Mouse (Mus musculus) erythroblast, embryonic 14.5 days (primary cell): Measurements from ENCODE around the gene Acsl1. TPM values are rescaled to one million over a fixed set of nuclear protein-coding genes. Genes with fewer than 3 reads are reported as not detected.

Source experiments
- H3K27me3 ChIP-seq: 2 replicates; pipeline ENCODE4 v1.6.1; 2012; ENCODE audit warnings: inconsistent platforms; ENCODE audit not compliant: control insufficient read depth
- H3K36me3 ChIP-seq: 2 replicates; pipeline ENCODE4 v1.6.1; 2012; ENCODE audit warnings: mild to moderate bottlenecking, inconsistent platforms; ENCODE audit not compliant: control insufficient read depth
- H3K4me1 ChIP-seq: 2 replicates; pipeline ENCODE4 v1.6.1; 2012; ENCODE audit warnings: inconsistent platforms; ENCODE audit not compliant: control insufficient read depth
- H3K4me3 ChIP-seq: replicated peaks from 2 replicates; pipeline ENCODE3; 2012; ENCODE audit warnings: moderate library complexity, mild to moderate bottlenecking, inconsistent platforms
- H3K9me3 ChIP-seq: 2 replicates; pipeline ENCODE4 v1.6.1; 2012; ENCODE audit warnings: low read length, inconsistent platforms, mixed read lengths; ENCODE audit not compliant: control insufficient read depth
- GATA1 ChIP-seq: IDR thresholded peaks from 2 replicates; pipeline ENCODE4 v1.6.1; 2012; ENCODE audit warnings: low read length, inconsistent platforms, mixed read lengths
- TAL1 ChIP-seq: IDR thresholded peaks from 3 replicates; pipeline ENCODE4 v1.6.1; 2012; ENCODE audit warnings: low read length, inconsistent platforms, mixed read lengths
- polyA plus RNA-seq: library from polyadenylated mRNA; stranded (reverse); fragments of >175 nt; gene quantifications from 2 replicates; pipeline ENCODE4 v1.2.3, GENCODE M21; 2012

Gene Acsl1
- polyA plus RNA-seq, 1 experiment = 2.0 TPM

DNA sequence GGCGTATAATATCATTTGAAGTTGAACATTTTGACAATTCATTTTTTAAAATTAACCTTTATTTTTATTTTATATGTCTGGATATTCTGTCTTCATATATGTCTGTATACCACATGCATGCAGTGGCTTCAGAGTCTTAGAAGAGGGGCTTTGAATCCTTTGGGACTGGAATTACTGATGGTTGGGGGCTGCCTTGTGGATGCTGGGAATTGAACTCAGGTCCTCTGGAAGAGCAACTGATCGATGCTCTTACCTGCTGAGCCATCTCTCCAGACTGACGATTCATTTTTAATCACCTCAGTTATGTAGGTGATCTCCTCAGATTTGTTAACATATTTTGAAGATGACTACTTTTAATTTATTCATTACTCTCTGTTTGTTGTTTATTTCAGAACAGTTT, 3.3 kb downstream of the Acsl1 start:
- no peaks in the 10 kb centered on the region for H3K27me3 ChIP-seq
- H3K4me3 ChIP-seq = peak overlapping the region; percentile 35
- H3K4me1 ChIP-seq = peaks cover 79% of the 10 kb centered on the region
- H3K36me3 ChIP-seq = peaks cover 54% of the 10 kb centered on the region
- TF ChIP-seq TAL1 (no peak), GATA1 (no peak)
- no peaks in the 10 kb centered on the region for H3K9me3 ChIP-seq

DNA sequence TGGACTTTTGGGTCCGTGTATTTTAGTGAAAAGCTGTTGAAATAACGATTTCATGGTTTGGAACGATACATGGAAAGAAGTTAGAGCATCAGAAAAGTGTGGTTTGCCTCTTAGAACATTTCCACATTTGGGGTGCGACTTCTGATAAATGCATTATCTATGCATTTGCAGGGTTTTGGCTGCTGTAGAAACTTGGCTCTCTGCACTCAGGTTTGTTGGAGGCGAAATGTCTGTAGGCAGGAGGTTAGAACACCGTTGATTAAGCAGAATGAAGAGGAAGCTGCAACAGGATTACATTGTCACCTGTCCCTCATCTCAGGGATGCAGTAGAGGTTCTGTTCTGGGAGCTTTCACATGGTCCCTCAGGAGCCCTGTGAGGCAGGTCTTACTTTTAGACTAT, 3.8 kb downstream of the Acsl1 start:
- Histone ChIP-seq H3K4me3 (peak overlapping the region; percentile 54), H3K27me3 (no peaks in the 10 kb centered on the region), H3K9me3 (no peaks in the 10 kb centered on the region), H3K4me1 (peaks cover 80% of the 10 kb centered on the region), H3K36me3 (peaks cover 54% of the 10 kb centered on the region)
- TF ChIP-seq TAL1 (0 out of 3 replicates have a peak, but pooled peaks have one; percentile 4), GATA1 (no peak)

DNA sequence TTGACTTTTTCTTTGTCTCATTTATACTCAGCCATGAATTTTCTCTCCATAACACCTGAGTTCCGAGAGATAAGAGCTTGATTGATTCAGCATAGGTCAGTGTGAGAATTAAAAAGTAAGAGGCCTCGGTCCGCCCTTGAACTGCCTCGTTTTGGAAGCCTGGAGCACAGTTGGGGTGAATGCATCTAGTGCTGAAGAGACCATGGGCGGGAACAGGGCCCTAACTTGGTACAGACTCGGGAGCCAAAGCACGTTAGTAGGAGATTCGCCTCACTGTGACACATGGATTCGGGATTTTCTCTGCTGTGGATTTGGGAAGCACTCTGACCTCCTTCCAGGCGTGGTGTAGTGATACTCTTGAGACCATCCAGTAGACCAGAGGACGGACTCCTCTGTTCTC, 4.6 kb downstream of the Acsl1 start:
- Histone ChIP-seq H3K27me3 (no peaks in the 10 kb centered on the region), H3K4me3 (peak overlapping the region; percentile 54), H3K9me3 (no peaks in the 10 kb centered on the region), H3K36me3 (peaks cover 54% of the 10 kb centered on the region), H3K4me1 (peaks cover 83% of the 10 kb centered on the region)
- no peak for TF ChIP-seq GATA1
- TF ChIP-seq TAL1 = no peak

DNA sequence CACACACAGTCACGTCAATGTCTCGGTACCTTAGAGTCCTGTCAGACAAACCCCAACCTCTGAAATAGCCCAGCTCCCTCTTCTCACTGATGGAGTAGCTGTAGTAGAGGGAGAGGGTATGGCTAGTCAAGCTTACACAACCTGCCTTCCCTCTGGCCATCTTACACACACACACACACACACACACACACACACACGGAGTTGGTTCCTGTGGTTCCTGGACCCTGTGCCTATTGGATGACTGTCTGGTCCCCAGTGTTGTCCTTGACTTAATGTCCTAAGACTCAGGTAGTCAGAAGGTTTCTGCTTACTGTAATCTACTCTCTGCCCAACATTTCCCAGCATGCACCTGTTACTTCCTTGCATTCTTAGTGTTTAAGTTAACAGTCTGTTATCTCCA, 5.1 kb downstream of the Acsl1 start:
- no peaks in the 10 kb centered on the region for H3K9me3 ChIP-seq
- H3K27me3 ChIP-seq = no peaks in the 10 kb centered on the region
- peaks cover 54% of the 10 kb centered on the region for H3K36me3 ChIP-seq
- TF ChIP-seq GATA1 (no peak), TAL1 (no peak)
- peaks cover 82% of the 10 kb centered on the region for H3K4me1 ChIP-seq
- H3K4me3 ChIP-seq = no peak overlapping the region

DNA sequence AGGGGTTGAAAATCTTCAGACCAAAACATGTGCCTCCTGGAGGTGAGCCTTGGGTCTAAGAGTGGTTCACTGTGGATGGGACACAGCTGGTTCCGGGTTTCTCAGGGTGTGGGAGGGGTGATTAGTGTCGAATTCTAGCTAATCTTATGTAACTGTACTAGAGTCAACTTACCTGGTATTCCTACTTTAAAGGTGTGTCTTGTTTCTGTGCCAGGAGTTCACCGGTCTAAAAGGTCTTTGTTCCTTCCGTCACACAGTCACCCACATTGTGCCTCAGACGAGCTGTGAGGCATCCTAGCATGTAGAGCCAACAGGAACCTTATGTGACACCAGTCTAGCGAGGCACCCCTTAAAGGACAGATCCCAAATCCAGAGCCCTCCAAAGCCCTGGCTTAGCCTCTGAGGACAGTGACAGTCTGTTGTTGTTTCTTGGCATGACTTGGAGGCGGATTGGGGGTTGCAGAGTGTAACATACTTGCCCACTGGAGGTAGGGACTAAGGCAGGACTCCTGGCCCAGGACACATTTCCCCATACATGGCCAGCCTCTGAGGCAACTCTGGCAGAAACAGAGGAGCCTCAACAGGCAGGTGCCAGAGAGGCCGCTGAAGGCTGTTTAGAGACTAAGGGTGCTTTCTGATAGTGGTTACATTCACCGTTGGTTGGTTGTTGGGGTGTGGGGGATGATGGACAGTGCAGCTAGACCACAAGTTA, 7.1 kb downstream of the Acsl1 start:
- H3K4me1 ChIP-seq = peaks cover 66% of the 10 kb centered on the region
- H3K27me3 ChIP-seq = no peaks in the 10 kb centered on the region
- no peaks in the 10 kb centered on the region for H3K9me3 ChIP-seq
- TF ChIP-seq GATA1 (no peak), TAL1 (no peak)
- H3K4me3 ChIP-seq = no peak overlapping the region
- H3K36me3 ChIP-seq = peaks cover 61% of the 10 kb centered on the region

- peaks cover 62% of the 10 kb centered on the region for H3K36me3 ChIP-seq
- no peaks in the 10 kb centered on the region for H3K9me3 ChIP-seq
- H3K27me3 ChIP-seq = no peaks in the 10 kb centered on the region
- peaks cover 57% of the 10 kb centered on the region for H3K4me1 ChIP-seq
- H3K4me3 ChIP-seq = no peak overlapping the region
- no peak for TF ChIP-seq TAL1
- no peak for TF ChIP-seq GATA1
Observed at GRCm38 (mm10) chr8:46478783-46479182, 7.9 kb downstream of the Acsl1 start.

GRCm38 (mm10) chr8:46479794-46480532, 9.1 kb downstream of the Acsl1 start:
- H3K27me3 ChIP-seq = no peaks in the 10 kb centered on the region
- H3K4me3 ChIP-seq = no peak overlapping the region
- no peaks in the 10 kb centered on the region for H3K9me3 ChIP-seq
- no peak for TF ChIP-seq GATA1
- TF ChIP-seq TAL1 = no peak
- peaks cover 58% of the 10 kb centered on the region for H3K4me1 ChIP-seq
- H3K36me3 ChIP-seq = peaks cover 67% of the 10 kb centered on the region

GRCm38 (mm10) chr8:46480533-46480900, 9.7 kb downstream of the Acsl1 start:
- Histone ChIP-seq H3K27me3 (no peaks in the 10 kb centered on the region), H3K4me1 (peaks cover 57% of the 10 kb centered on the region), H3K36me3 (peaks cover 67% of the 10 kb centered on the region), H3K4me3 (no peak overlapping the region), H3K9me3 (no peaks in the 10 kb centered on the region)
- TF ChIP-seq GATA1 (no peak), TAL1 (no peak)

- H3K4me1 ChIP-seq = peaks cover 38% of the 10 kb centered on the region
- TF ChIP-seq TAL1 (no peak), GATA1 (no peak)
- H3K4me3 ChIP-seq = no peak overlapping the region
- H3K36me3 ChIP-seq = peaks cover 47% of the 10 kb centered on the region
- no peaks in the 10 kb centered on the region for H3K9me3 ChIP-seq
- no peaks in the 10 kb centered on the region for H3K27me3 ChIP-seq
Observed at GRCm38 (mm10) chr8:46482771-46483170, 11.9 kb downstream of the Acsl1 start.

- TF ChIP-seq TAL1 = no peak
- TF ChIP-seq GATA1 = no peak
- Histone ChIP-seq H3K4me3 (no peak overlapping the region), H3K27me3 (no peaks in the 10 kb centered on the region), H3K9me3 (no peaks in the 10 kb centered on the region), H3K36me3 (peaks cover 47% of the 10 kb centered on the region), H3K4me1 (peaks cover 37% of the 10 kb centered on the region)
Observed at GRCm38 (mm10) chr8:46483247-46483646, 12.4 kb downstream of the Acsl1 start.
